13 mouse cellular contexts compared by ENCODE assay signal in genomic region chr12:75320441-75320925, GRCm38 (mm10). TPM values are rescaled to one million over a fixed set of nuclear protein-coding genes. Genes with fewer than 3 reads are reported as not detected.
DNase-seq lines count a peak whose midpoint lies in the region; ATAC-seq and TF ChIP-seq lines count a peak whose summit lies in the region.
"Had no signal": no experiment of that assay in that cellular context is flagged by ENCODE, and none has a peak within 500 bp of the region (broad histone marks: within the 10 kb centered on the region; RNA-seq: fewer than 3 reads in every experiment).

No protein-coding gene starts in this region.

- no peak for TF ChIP-seq EP300 in CH12.LX (IDR thresholded peaks at IDR 0.05; ENCODE audit: low read length)

- no peaks in the 10 kb centered on the region for H3K36me3 ChIP-seq in CH12.LX (replicated peaks in 1 of 2; ENCODE audit: control insufficient read depth in 1 of 2, insufficient read depth in 1 of 2, low read length in 1 of 2)
- no peaks in the 10 kb centered on the region; the same call in 1 of the 2 replicates for H3K36me3 ChIP-seq in hindbrain, embryonic 10.5 days
- H3K36me3 ChIP-seq in hindbrain, embryonic 12.5 days = no peaks in the 10 kb centered on the region
- H3K36me3 ChIP-seq: forebrain, embryonic 12.5 days had no signal

- no peak for DNase-seq in CH12.LX (ENCODE audit: extremely low read depth)
- peak; percentile 55 for DNase-seq in c-Kit-positive CD71-positive TER-119-negative erythroid progenitor cells, embryonic 14.5 days (ENCODE audit: low read depth)
- peak; percentile 40 to 47 for DNase-seq in heart, postnatal 10 days
- DNase-seq in lung, postnatal 10 days = peak; percentile 11
- DNase-seq in hindbrain, embryonic 10.5 days (ENCODE audit: low spot score) = no peak
- no peak for DNase-seq in left cerebral cortex, adult 8-10 months (ENCODE audit: low spot score in 2 of 2)
- DNase-seq in cerebellum, adult 9-10 months = no peak
- DNase-seq: adrenal gland, postnatal 10 days; cerebellum, postnatal 36 days; thymus, postnatal 36 days had no signal

- in situ Hi-C loops in CH12.LX (cut with MboI; ENCODE audit: low pct_ligation_motif_present, low pct_unique_long_range_greater_than_20kb, low sequenced_read_pairs) = no loop called here

- intact Hi-C loops in heart, postnatal 10 days (cut with DNase I) = no loop called here

- TF ChIP-seq POLR2A in CH12.LX (IDR thresholded peaks at IDR 0.05; ENCODE audit: low read depth, low read length) = no peak

- WGBS in hindbrain, embryonic 10.5 days = 82% methylated on average over 12 of the region's 12 CpGs
- WGBS in hindbrain, embryonic 12.5 days = 84% methylated on average over 12 of the region's 12 CpGs

- no peaks in the 10 kb centered on the region for H3K79me2 ChIP-seq in CH12.LX (replicated peaks; ENCODE audit: control insufficient read depth, extremely low read depth, insufficient read depth, poor library complexity, severe bottlenecking)

- H3K27ac ChIP-seq in CH12.LX (ENCODE audit: insufficient read depth, low read depth) = no peak overlapping the region
- no peak overlapping the region for H3K27ac ChIP-seq in hindbrain, embryonic 10.5 days
- no peak overlapping the region for H3K27ac ChIP-seq in hindbrain, embryonic 12.5 days
- H3K27ac ChIP-seq: forebrain, embryonic 12.5 days had no signal

- no peak overlapping the region for H3K9ac ChIP-seq in CH12.LX (ENCODE audit: insufficient read depth, low read depth)
- H3K9ac ChIP-seq in hindbrain, embryonic 12.5 days = no peak overlapping the region
- H3K9ac ChIP-seq: forebrain, embryonic 12.5 days had no signal

- peak overlapping the region; percentile 10; the same call in 1 of the 2 replicates for H3K4me2 ChIP-seq in CH12.LX (ENCODE audit: insufficient read depth, low read depth, poor library complexity, severe bottlenecking)
- no peak overlapping the region for H3K4me2 ChIP-seq in hindbrain, embryonic 12.5 days (replicated peaks)
- H3K4me2 ChIP-seq: forebrain, embryonic 12.5 days had no signal

- no peak overlapping the region for H3K4me3 ChIP-seq in CH12.LX (replicated peaks in 1 of 3; ENCODE audit: low read depth in 2 of 3, low read length in 2 of 3, poor library complexity in 1 of 3)
- no peak overlapping the region for H3K4me3 ChIP-seq in hindbrain, embryonic 10.5 days
- H3K4me3 ChIP-seq in hindbrain, embryonic 12.5 days = no peak overlapping the region
- H3K4me3 ChIP-seq: forebrain, embryonic 12.5 days; myocyte had no signal

- dilution Hi-C loops in CH12.LX (cut with MboI; ENCODE audit: extremely low pct_ligation_motif_present, extremely low pct_unique_long_range_greater_than_20kb, low sequenced_read_pairs) = no loop called here

- H3K27me3 ChIP-seq in CH12.LX (replicated peaks) = no peaks in the 10 kb centered on the region
- no peaks in the 10 kb centered on the region for H3K27me3 ChIP-seq in hindbrain, embryonic 10.5 days (ENCODE audit: insufficient read depth, poor library complexity, severe bottlenecking)
- no peaks in the 10 kb centered on the region for H3K27me3 ChIP-seq in hindbrain, embryonic 12.5 days
- H3K27me3 ChIP-seq: forebrain, embryonic 12.5 days had no signal

- no peaks in the 10 kb centered on the region for H3K4me1 ChIP-seq in CH12.LX (ENCODE audit: control insufficient read depth in 1 of 2, insufficient read depth in 2 of 2)
- no peaks in the 10 kb centered on the region for H3K4me1 ChIP-seq in hindbrain, embryonic 10.5 days (replicated peaks)
- no peaks in the 10 kb centered on the region for H3K4me1 ChIP-seq in hindbrain, embryonic 12.5 days
- H3K4me1 ChIP-seq: forebrain, embryonic 12.5 days had no signal

- TF ChIP-seq CTCF in CH12.LX (conservative IDR thresholded peaks at IDR 0.05 in 1 of 2, IDR thresholded peaks at IDR 0.05 in 1 of 2; ENCODE audit: low read depth in 2 of 2, low read length in 2 of 2) = no peak

- TF ChIP-seq RAD21 in CH12.LX (IDR thresholded peaks at IDR 0.05; ENCODE audit: low read depth, low read length) = no peak

- no peak for ATAC-seq in hindbrain, embryonic 12.5 days (ENCODE audit: low FRiP score)

- no peaks in the 10 kb centered on the region for H3K9me3 ChIP-seq in CH12.LX (replicated peaks; ENCODE audit: low read length)
- H3K9me3 ChIP-seq in hindbrain, embryonic 10.5 days = no peaks in the 10 kb centered on the region
- H3K9me3 ChIP-seq in hindbrain, embryonic 12.5 days (replicated peaks) = no peaks in the 10 kb centered on the region
- H3K9me3 ChIP-seq: forebrain, embryonic 12.5 days had no signal

TF ChIP-seq in CH12.LX, 34 proteins besides CTCF, POLR2A, EP300 and RAD21:
- TF ChIP-seq JUND (conservative IDR thresholded peaks at IDR 0.05; ENCODE audit: low read depth, low read length) (no peak), ELF1 (IDR thresholded peaks at IDR 0.05; ENCODE audit: low read depth, low read length) (no peak), MAZ (IDR thresholded peaks at IDR 0.05; ENCODE audit: low read depth, low read length) (no peak), SMC3 (IDR thresholded peaks at IDR 0.05; ENCODE audit: low read depth, low read length) (no peak), SIN3A (IDR thresholded peaks at IDR 0.05; ENCODE audit: low read length) (no peak), HCFC1 (IDR thresholded peaks at IDR 0.05; ENCODE audit: low read depth, low read length) (no peak), CHD1 (IDR thresholded peaks at IDR 0.05; ENCODE audit: low read depth, low read length) (no peak), ZMIZ1 (IDR thresholded peaks at IDR 0.05; ENCODE audit: low read depth, low read length) (no peak), USF2 (conservative IDR thresholded peaks at IDR 0.05; ENCODE audit: low read depth, low read length) (no peak)
TF ChIP-seq in CH12.LX: peak in this region for 0.

RNA-seq across cellular contexts. Expression of gene Rhoj, which starts 12.4 kb away (rescaled TPM):
- total RNA-seq in CH12.LX (2012; rRNA removed) (not detected in 2 replicates), CH12.LX (2014; rRNA removed) (not detected in 2 replicates)
- polyA plus RNA-seq in CH12.LX (2012; ENCODE audit: insufficient read length, low read depth) = not detected in 2 replicates
- 10 to 100 TPM; 47.2 to 63.3 TPM for total RNA-seq in heart, postnatal 10 days (2021)
- polyA plus RNA-seq in hindbrain, embryonic 10.5 days (2016; fragmentation: Nextera tagmentation; extraction: Ambion mirVana) = 28.0 and 28.5 TPM in 2 replicates
- total RNA-seq in left cerebral cortex, adult 8-10 months (2022) = 1 to 10 TPM; 3.5 to 5.2 (median 4.0) TPM
- 44.0 and 47.3 TPM in 2 replicates for polyA plus RNA-seq in hindbrain, embryonic 12.5 days (2016; fragmentation: Nextera tagmentation; extraction: Ambion mirVana)

Comparison
In these comparisons a context has a peak if more than half of its experiments do, and no peak if none do; other contexts are left out.
1. DNase-seq: peak in c-Kit-positive CD71-positive TER-119-negative erythroid progenitor cells, embryonic 14.5 days (single experiment), heart, postnatal 10 days (2 of 2) and lung, postnatal 10 days (single experiment); none in CH12.LX (single experiment), hindbrain, embryonic 10.5 days (single experiment), left cerebral cortex, adult 8-10 months (0 of 2) and cerebellum, adult 9-10 months (single experiment).
2. RNA of gene Rhoj, which starts 12.4 kb away (total RNA-seq): 47.2 to 63.3 TPM in heart, postnatal 10 days; 3.5 to 5.2 TPM in left cerebral cortex, adult 8-10 months and not detected in CH12.LX; every median in the first group is over 4 times any median in the second.